In the genomic region with DNA sequence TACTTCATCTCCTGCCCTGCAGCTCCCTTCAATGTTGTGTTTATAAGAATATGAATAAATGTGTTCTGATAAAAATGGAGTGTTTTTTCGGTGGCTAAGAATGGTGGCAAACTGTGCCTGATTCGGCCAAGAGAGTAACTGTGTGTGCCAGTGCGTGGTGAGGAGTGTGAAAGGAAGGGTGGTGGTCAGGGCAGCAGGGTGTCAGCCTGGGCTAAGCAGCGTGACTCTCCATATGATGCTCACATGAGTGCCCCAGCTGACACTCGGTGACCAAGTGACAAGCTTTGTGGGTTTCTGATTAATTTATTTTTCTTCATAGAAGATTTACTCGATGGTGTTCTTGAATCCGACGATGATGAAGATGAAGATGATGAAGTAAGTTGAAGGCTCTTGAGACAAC, we compare ENCODE assay signal across 35 mouse cellular contexts.
"Had no signal": no experiment of that assay in that cellular context is flagged by ENCODE, and none has a peak within 500 bp of the region (broad histone marks: within the 10 kb centered on the region; RNA-seq: fewer than 3 reads in every experiment).

No protein-coding gene starts in this region.

- H3K27ac ChIP-seq: heart, embryonic 10.5 days; heart, embryonic 13.5 days; heart, embryonic 15.5 days; hindbrain, embryonic 10.5 days; hindbrain, embryonic 12.5 days; hindbrain, embryonic 13.5 days; hindbrain, embryonic 14.5 days; hindbrain, embryonic 15.5 days; hindbrain, postnatal 0 days; intestine, embryonic 15.5 days; kidney, embryonic 15.5 days; kidney, postnatal 0 days had no signal

- H3K9me3 ChIP-seq: heart, embryonic 10.5 days; heart, embryonic 12.5 days; heart, embryonic 13.5 days; heart, embryonic 15.5 days; hindbrain, embryonic 10.5 days; hindbrain, embryonic 12.5 days; hindbrain, embryonic 13.5 days; hindbrain, embryonic 15.5 days; intestine, embryonic 15.5 days; kidney, embryonic 15.5 days had no signal

- H3K4me3 ChIP-seq: heart, embryonic 10.5 days; heart, embryonic 12.5 days; heart, embryonic 13.5 days; heart, embryonic 15.5 days; hindbrain, embryonic 10.5 days; hindbrain, embryonic 12.5 days; hindbrain, embryonic 13.5 days; hindbrain, embryonic 15.5 days; intestine, embryonic 15.5 days; kidney, embryonic 15.5 days; layer of hippocampus, adult 2 months had no signal

- H3K27me3 ChIP-seq: heart, embryonic 12.5 days; heart, embryonic 13.5 days; heart, embryonic 15.5 days; hindbrain, embryonic 12.5 days; hindbrain, embryonic 13.5 days; hindbrain, embryonic 15.5 days; intestine, embryonic 15.5 days; kidney, embryonic 15.5 days had no signal

- H3K9ac ChIP-seq: heart, embryonic 12.5 days; heart, embryonic 13.5 days; heart, embryonic 15.5 days; hindbrain, embryonic 12.5 days; hindbrain, embryonic 13.5 days; hindbrain, embryonic 14.5 days; hindbrain, embryonic 15.5 days; intestine, embryonic 15.5 days; kidney, embryonic 15.5 days had no signal

- H3K4me2 ChIP-seq: heart, embryonic 11.5 days; heart, embryonic 12.5 days; heart, embryonic 13.5 days; heart, embryonic 15.5 days; hindbrain, embryonic 12.5 days; hindbrain, embryonic 13.5 days; hindbrain, embryonic 14.5 days; hindbrain, embryonic 15.5 days; intestine, embryonic 15.5 days; kidney, embryonic 15.5 days had no signal

- DNase-seq: heart, postnatal 10 days; heart, postnatal 14 days; heart, postnatal 36 days; heart, postnatal 4 days; kidney, adult 11 months; kidney, adult 18-20 months; kidney, adult 2 months; kidney, adult 8-10 months; kidney, adult 9 months; kidney, postnatal 10 days; kidney, postnatal 14 days; kidney, postnatal 25 days; kidney, postnatal 36 days; kidney, postnatal 4 days; layer of hippocampus, adult 9-11 months; layer of hippocampus, postnatal 36 days had no signal

- H3K4me1 ChIP-seq: heart, embryonic 12.5 days; heart, embryonic 13.5 days; heart, embryonic 15.5 days; hindbrain, embryonic 10.5 days; hindbrain, embryonic 12.5 days; hindbrain, embryonic 13.5 days; hindbrain, embryonic 15.5 days; intestine, embryonic 15.5 days had no signal

- ATAC-seq: hindbrain, embryonic 16.5 days; hindbrain, postnatal 0 days; inflammation-experienced regulatory T-cells, adult 6 months; intestine, embryonic 15.5 days; intestine, embryonic 16.5 days; intestine, postnatal 0 days had no signal

- H3K36me3 ChIP-seq: intestine, embryonic 15.5 days had no signal
